Mouse (Mus musculus) liver, embryonic 13.5 days (tissue): ENCODE measurements around the gene Ankrd45. TPM values are rescaled to one million over a fixed set of nuclear protein-coding genes. Genes with fewer than 3 reads are reported as not detected.

Experiments used
- ATAC-seq: fragments of 200-750 bp; cut with Nextera tagmentation; 2 replicates; pipeline ENCODE4 v1.8.0; 2017; ENCODE audit warnings: low read depth, mild to moderate bottlenecking, moderate number of reproducible peaks, moderate library complexity
- DNase-seq: peaks from one replicate; pipeline ENCODE4 v3.0.0; 2022
- H3K27ac ChIP-seq: fragments of 300-500 bp; sonication (generic); 2 replicates; pipeline ENCODE4 v1.5.1; 2015; ENCODE audit warnings: moderate library complexity, mild to moderate bottlenecking, inconsistent platforms
- H3K27me3 ChIP-seq: fragments of 300-500 bp; sonication (generic); 2 replicates; pipeline ENCODE4 v1.6.1; 2015; ENCODE audit warnings: mild to moderate bottlenecking, inconsistent platforms
- H3K36me3 ChIP-seq: fragments of 300-500 bp; sonication (generic); 2 replicates; pipeline ENCODE4 v1.6.1; 2015; ENCODE audit warnings: mild to moderate bottlenecking, inconsistent platforms
- H3K4me1 ChIP-seq: fragments of 300-500 bp; sonication (generic); replicated peaks from 2 replicates; pipeline ENCODE4 v1.6.1; 2015; ENCODE audit warnings: inconsistent platforms
- H3K4me2 ChIP-seq: fragments of 300-500 bp; sonication (generic); 2 replicates; pipeline ENCODE4 v1.6.1; 2015; ENCODE audit warnings: inconsistent platforms, mild to moderate bottlenecking, moderate library complexity
- H3K4me3 ChIP-seq: fragments of 300-500 bp; sonication (generic); replicated peaks from 2 replicates; pipeline ENCODE4 v1.5.1; 2015; ENCODE audit warnings: mild to moderate bottlenecking, inconsistent platforms
- H3K9ac ChIP-seq: fragments of 300-500 bp; sonication (generic); 2 replicates; pipeline ENCODE4 v1.6.1; 2015; ENCODE audit warnings: mild to moderate bottlenecking, inconsistent platforms
- H3K9me3 ChIP-seq: fragments of 300-500 bp; sonication (generic); replicated peaks from 2 replicates; pipeline ENCODE4 v1.6.1; 2016; ENCODE audit warnings: inconsistent platforms
- WGBS: fragments of 180-500 bp; shearing (Covaris S2); methylation state at CpG from one replicate; pipeline ENCODE4 v1.1.7; 2015; ENCODE audit not compliant: insufficient replicate concordance; 5-methylcytosine and 5-hydroxymethylcytosine counted together
- polyA plus RNA-seq: library from polyadenylated mRNA; unstranded; fragments of >200 nt; fragmentation: Nextera tagmentation; extraction: Ambion mirVana; gene quantifications from 2 replicates; pipeline ENCODE4 v1.2.1, GENCODE M21; 2015

Gene Ankrd45
- polyA plus RNA-seq: 0.06 TPM in 1 of 2 replicates, not detected in the other

DNA sequence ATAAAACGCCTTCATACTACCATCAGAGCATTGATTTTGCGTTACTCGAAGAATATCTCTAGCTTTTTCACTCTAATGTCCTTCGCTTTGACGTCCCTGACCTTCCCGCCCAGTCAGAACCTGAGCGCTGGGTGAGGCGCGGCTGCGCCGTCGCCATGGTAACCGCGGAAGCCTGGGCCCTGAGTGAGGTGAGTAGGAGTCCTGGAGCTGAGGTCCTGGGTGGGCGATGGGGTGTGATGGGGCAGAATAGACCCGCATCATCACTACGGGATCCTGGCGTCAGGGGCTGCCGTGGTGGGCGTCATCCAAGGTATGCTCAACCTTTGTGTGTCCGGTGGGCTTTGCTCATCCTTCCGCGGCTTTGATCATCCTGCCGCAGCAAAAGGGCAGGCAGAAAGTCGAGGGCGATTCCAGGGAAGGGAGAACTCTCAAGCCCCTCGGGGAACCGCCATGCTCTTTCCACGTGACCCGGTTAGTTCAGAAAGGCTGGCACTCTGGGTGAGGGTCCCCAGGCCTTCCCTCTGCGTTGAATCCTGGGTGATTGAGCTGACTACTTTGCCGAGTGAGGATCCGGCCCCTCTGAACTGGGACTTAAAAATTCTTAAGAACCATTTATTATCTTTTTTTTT is at the start of gene Ankrd45:
Ankrd45 (plus strand) TSS at position 161 of the 629 bp plus-strand sequence.
- H3K27ac ChIP-seq: no peak within 1 kb of the TSS
- H3K9ac ChIP-seq: no peak within 1 kb of the TSS
- H3K4me2 ChIP-seq: peak within 1 kb of the TSS; percentile 48
- H3K4me1 ChIP-seq: peaks cover 4% of the 10 kb centered on the region; the same call in 1 of the 2 replicates
- H3K36me3 ChIP-seq: no peaks in the 10 kb centered on the region
- peaks cover 14% of the 10 kb centered on the region for H3K27me3 ChIP-seq
- H3K4me3 ChIP-seq: peak within 1 kb of the TSS; percentile 23
- ATAC-seq (no peak), DNase-seq (peak; percentile 31)
- H3K9me3 ChIP-seq: no peaks in the 10 kb centered on the region
- 10% methylated on average over 33 of the region's 33 CpGs for WGBS

- Histone ChIP-seq H3K4me3 (no peak overlapping the region), H3K9me3 (no peaks in the 10 kb centered on the region), H3K36me3 (peaks cover 28% of the 10 kb centered on the region), H3K9ac (no peak overlapping the region), H3K27me3 (no peaks in the 10 kb centered on the region), H3K4me2 (peak overlapping the region; percentile 25; the same call in 1 of the 2 replicates), H3K27ac (no peak overlapping the region), H3K4me1 (peaks cover 16% of the 10 kb centered on the region)
- 24% methylated on average over 4 of the region's 4 CpGs for WGBS
- peak; percentile 20 for DNase-seq
- peak; percentile 91 for ATAC-seq
These were observed 42.6 kb upstream of the Ankrd45 start for GRCm38 (mm10) chr1:161099721-161100405.

DNA sequence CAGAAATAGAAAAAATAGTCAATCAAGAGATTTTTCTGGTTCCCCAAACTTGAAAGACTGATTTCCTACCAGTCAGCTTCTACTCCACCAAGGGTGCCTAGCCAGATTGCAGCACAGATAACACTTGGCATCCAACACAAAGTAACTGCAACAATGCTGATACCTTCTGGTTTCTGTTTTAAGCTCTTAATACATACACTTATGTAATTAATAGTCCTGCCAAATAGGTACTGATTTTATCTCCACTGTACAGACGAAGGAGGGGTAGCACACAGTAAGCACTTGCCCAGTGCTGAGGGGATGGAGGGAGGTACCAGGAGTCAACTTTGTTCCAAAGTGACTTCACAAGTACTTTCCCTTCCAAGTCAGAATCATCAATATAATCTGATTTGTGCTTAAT is 38.6 kb upstream of the Ankrd45 start:
- H3K9me3 ChIP-seq: no peaks in the 10 kb centered on the region
- peaks cover 15% of the 10 kb centered on the region for H3K4me1 ChIP-seq
- no peak overlapping the region for H3K4me3 ChIP-seq
- H3K36me3 ChIP-seq: peaks cover 24% of the 10 kb centered on the region
- H3K4me2 ChIP-seq: no peak overlapping the region
- no peaks in the 10 kb centered on the region for H3K27me3 ChIP-seq
- ATAC-seq (no peak), DNase-seq (no peak)
- H3K9ac ChIP-seq: no peak overlapping the region
- WGBS: 20% methylated on average over 1 of the region's 1 CpGs
- no peak overlapping the region for H3K27ac ChIP-seq

DNA sequence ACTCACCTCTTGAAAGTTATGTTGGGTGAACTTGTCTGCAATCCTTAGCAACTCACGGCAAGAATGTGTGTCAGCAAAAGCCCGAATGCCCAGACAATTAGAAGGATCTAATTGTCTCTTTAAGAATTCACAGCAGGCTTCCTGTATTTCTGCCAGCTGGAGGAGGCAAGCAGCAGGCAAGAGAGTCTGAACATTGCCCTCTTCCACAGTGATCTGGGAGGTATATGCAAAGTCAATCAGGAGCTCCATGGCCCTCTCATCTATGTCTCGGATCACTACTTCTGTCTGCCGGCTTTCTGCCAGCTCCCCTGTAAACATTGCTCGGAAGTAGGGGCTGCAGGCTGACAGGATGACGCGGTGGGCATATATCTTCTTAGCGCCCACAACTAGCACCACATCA is 33.3 kb upstream of the Ankrd45 start:
- WGBS: 80% methylated on average over 8 of the region's 8 CpGs

GRCm38 (mm10) chr1:161114591-161114990 is 27.9 kb upstream of the Ankrd45 start:
- Histone ChIP-seq H3K27me3 (no peaks in the 10 kb centered on the region), H3K4me2 (no peak overlapping the region)
- ATAC-seq: no peak

More for the DNA sequence above, 33.3 kb upstream of the Ankrd45 start:
- Histone ChIP-seq H3K9ac (no peak overlapping the region), H3K4me1 (no peaks in the 10 kb centered on the region; the same call in 1 of the 2 replicates), H3K9me3 (no peaks in the 10 kb centered on the region), H3K27ac (no peak overlapping the region), H3K27me3 (no peaks in the 10 kb centered on the region), H3K36me3 (peaks cover 17% of the 10 kb centered on the region), H3K4me3 (no peak overlapping the region), H3K4me2 (no peak overlapping the region)
- no peak for ATAC-seq
- no peak for DNase-seq

DNA sequence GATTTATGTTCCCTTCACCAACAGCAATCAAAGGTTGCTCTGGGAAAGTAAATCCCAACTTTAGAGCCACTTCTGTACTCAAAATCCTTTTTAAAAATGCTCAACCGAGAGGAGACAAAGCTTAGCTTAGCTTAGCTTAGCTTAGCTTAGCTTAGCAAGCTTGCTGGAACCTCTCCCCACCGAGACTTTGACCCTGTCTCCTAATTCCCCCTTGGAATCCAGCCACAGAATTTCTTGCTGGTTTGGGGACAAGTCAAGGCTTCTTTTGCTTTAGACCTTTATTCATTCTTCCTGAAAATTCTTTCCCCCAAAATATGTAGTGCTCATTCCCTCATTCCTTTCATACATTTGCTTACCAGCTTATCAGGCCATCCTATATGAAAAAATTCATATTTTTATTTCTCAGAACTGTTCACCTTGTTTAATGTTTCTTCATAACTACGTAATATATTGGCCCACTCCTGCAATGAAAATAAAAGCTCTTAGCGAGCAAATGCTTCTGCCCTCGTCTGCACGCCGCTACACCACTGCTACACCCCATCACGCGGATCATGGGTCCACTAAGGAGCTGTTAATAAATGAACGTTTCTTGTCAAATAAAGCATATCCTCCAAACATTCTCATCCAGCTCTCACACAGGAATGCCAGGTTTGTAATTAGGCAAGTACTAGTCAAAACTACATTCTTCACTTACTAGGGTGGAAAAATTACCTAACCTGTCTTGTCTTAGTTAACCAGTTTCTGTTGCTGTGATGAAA is 19.7 kb upstream of the Ankrd45 start:
- 84% methylated on average over 10 of the region's 10 CpGs for WGBS
- no peak for DNase-seq

More at GRCm38 (mm10) chr1:161114591-161114990, 27.9 kb upstream of the Ankrd45 start:
- H3K9me3 ChIP-seq: no peaks in the 10 kb centered on the region
- DNase-seq: no peak
- H3K4me1 ChIP-seq: peaks cover 8% of the 10 kb centered on the region
- peaks cover 1% of the 10 kb centered on the region for H3K36me3 ChIP-seq
- H3K9ac ChIP-seq: no peak overlapping the region
- no peak overlapping the region for H3K4me3 ChIP-seq
- no peak overlapping the region for H3K27ac ChIP-seq

DNA sequence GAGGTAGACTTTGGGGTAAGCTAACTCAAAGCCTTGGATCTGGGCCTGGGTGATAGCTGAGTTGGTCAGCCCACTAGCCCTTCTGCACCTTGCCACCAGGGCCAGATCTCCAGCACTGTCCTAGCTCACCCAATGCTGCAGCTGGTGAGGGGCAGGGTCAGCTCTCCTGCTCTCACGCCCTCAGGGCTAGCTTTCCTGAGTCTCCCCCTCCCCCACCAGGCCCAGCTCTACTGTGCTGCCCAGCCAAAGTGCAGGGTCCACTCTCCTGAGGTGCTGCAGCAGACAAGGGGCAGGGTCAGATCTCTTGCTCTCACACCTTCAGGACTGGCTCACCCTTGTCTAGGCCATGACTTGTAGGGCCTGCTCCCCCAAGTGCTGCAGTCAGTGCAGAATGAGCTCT is 16.0 kb upstream of the Ankrd45 start:
- Histone ChIP-seq H3K27me3 (no peaks in the 10 kb centered on the region), H3K4me1 (peaks cover 17% of the 10 kb centered on the region), H3K4me2 (no peak overlapping the region), H3K9me3 (no peaks in the 10 kb centered on the region), H3K9ac (no peak overlapping the region), H3K27ac (no peak overlapping the region), H3K36me3 (peaks cover 3% of the 10 kb centered on the region), H3K4me3 (no peak overlapping the region)
- DNase-seq (no peak), ATAC-seq (no peak)
- WGBS: 74% methylated on average over 1 of the region's 1 CpGs

More for the DNA sequence above, 19.7 kb upstream of the Ankrd45 start:
- H3K4me1 ChIP-seq: peaks cover 4% of the 10 kb centered on the region; the same call in 1 of the 2 replicates
- no peaks in the 10 kb centered on the region for H3K9me3 ChIP-seq
- no peak overlapping the region for H3K4me2 ChIP-seq
- H3K9ac ChIP-seq: no peak overlapping the region
- no peak overlapping the region for H3K4me3 ChIP-seq
- H3K27ac ChIP-seq: no peak overlapping the region
- no peaks in the 10 kb centered on the region for H3K27me3 ChIP-seq
- H3K36me3 ChIP-seq: peaks cover 5% of the 10 kb centered on the region
- no peak for ATAC-seq

DNA sequence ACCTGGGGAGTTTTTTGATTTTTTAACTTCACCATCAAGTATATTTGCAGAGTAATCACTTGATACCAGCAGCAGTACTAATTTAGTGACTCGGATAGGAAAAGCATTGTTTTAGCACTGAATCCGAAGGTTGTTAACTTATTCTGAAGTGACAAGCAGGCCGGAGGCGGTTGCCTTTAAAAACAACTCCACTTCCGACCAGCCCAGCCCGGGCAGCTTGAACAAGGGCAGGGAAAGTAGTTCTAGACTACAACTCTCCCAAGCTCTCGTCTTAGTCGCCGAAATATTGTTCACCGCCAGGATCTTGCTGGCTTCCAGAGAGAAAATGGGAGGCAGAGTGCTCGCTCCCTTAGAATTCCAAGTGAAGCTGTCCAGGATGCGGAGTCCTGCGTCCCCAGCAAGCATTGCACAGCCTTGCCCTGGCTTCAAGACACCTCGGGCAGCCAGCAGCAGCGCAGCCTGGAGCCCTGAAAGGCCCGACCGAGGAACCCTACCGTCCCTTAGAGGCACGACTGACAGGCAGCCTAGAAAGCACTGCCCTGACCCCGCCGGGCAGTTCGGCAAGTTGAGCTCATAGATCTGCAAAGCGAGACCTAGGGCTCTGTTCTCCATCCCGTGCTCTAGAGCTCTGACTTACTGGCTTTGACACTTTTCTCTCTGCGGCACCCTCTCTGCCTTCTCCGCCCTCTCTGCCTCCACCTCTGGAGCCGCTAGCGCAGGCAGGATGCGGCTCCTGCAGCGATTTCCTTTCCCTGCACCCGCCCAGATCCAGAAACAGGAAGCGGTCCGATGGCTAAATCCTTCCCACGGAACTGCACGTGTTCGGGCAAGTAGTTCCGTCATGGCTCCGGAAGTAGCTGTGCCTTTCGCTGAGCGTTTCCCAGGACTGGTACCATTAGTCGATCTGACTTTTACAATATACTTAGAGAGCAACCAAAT is 11.5 kb upstream of the Ankrd45 start, which contains the start of gene Klhl20:
Klhl20 (minus strand) TSS at position 786 of the 939 bp plus-strand sequence.
- DNase-seq (peak; percentile 87), ATAC-seq (peak; percentile 96)
- Histone ChIP-seq H3K4me2 (peak within 1 kb of the TSS; percentile 91), H3K27me3 (no peaks in the 10 kb centered on the region), H3K9me3 (no peaks in the 10 kb centered on the region), H3K4me1 (peaks cover 17% of the 10 kb centered on the region), H3K36me3 (peaks cover 3% of the 10 kb centered on the region), H3K9ac (peak within 1 kb of the TSS; percentile 92), H3K27ac (peak within 1 kb of the TSS; percentile 86), H3K4me3 (peak within 1 kb of the TSS; percentile 79)
- under 1% methylated on average over 41 of the region's 41 CpGs for WGBS

DNA sequence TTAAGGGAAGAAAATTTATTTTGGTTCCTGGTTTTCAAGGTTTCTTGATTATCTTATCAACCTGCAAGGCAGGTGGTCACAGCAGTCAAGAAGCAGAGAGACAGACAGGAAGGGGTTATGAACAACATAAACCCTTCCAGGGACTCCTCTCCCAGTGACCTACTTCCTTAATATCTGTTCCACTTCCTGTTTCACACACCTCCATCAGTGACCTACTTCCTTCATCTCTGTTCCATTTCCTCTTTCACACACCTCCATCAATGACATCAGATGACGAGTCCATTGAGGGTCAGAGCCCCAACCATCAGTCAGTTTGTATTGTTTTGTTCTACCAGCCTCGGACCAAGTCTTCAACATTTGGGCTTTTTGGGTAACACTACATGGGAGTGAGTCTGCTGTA is 3.0 kb upstream of the Ankrd45 start:
- H3K4me3 ChIP-seq: no peak overlapping the region
- no peak overlapping the region for H3K9ac ChIP-seq
- DNase-seq (no peak), ATAC-seq (no peak)
- no peaks in the 10 kb centered on the region for H3K9me3 ChIP-seq
- H3K36me3 ChIP-seq: no peaks in the 10 kb centered on the region
- H3K4me1 ChIP-seq: peaks cover 4% of the 10 kb centered on the region; the same call in 1 of the 2 replicates
- no peak overlapping the region for H3K4me2 ChIP-seq
- H3K27me3 ChIP-seq: peaks cover 17% of the 10 kb centered on the region
- H3K27ac ChIP-seq: no peak overlapping the region
- WGBS: 54% methylated on average over 2 of the region's 2 CpGs

DNA sequence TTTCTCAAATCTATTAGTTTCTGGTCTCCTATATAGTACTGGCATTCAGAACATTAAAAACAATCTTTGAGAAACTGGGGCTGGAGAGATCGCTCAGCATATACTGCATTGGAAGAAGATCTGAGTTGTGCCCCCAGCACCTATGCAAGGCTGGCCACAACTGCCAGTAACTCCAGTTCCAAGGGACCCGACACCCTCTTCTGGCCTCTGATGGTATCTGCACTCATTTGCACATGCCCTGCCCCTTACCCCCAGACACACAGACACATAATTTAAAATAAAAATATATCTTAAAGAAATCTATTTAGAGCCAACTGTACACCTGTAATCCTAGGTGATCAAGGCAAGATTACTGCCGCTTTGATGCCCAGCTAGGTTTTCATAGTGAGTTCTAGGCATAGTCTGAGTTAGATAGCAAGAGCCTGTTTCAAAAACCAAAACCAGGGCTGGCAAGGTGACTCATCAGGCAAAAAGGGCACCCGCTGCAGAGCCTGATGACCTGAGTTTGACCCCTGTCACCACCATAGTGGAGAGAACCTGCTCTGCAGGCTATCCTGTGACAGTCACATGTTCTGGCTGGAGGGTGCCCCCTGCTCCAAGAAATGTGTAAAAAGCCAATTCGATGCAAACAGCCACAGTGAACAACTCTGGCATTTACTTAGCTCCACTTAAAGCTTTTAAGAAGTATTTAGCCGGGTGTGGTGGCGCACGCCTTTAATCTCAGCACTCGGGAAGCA is 2.3 kb upstream of the Ankrd45 start:
- Histone ChIP-seq H3K4me3 (no peak overlapping the region), H3K36me3 (no peaks in the 10 kb centered on the region), H3K27ac (no peak overlapping the region), H3K9me3 (no peaks in the 10 kb centered on the region), H3K4me2 (no peak overlapping the region), H3K9ac (no peak overlapping the region), H3K27me3 (peaks cover 17% of the 10 kb centered on the region), H3K4me1 (peaks cover 4% of the 10 kb centered on the region; the same call in 1 of the 2 replicates)
- 66% methylated on average over 9 of the region's 9 CpGs for WGBS
- no peak for DNase-seq
- ATAC-seq: no peak
